Mouse (Mus musculus) midbrain, postnatal 0 days (tissue): ENCODE results near the gene Ropn1l. TPM values are rescaled to one million over a fixed set of nuclear protein-coding genes. Genes with fewer than 3 reads are reported as not detected.

ENCODE experiments used
- ATAC-seq: fragments of 200-750 bp; cut with Nextera tagmentation; 2 replicates; pipeline ENCODE4 v1.8.0; 2017; ENCODE audit warnings: moderate number of reproducible peaks, mild to moderate bottlenecking, moderate TSS enrichment, moderate library complexity; ENCODE audit not compliant: low FRiP score
- DNase-seq: peaks from one replicate; pipeline ENCODE4 v3.0.0-alpha.2; 2015; ENCODE audit warnings: low spot score
- H3K27ac ChIP-seq: fragments of 300-500 bp; sonication (generic); 2 replicates; pipeline ENCODE4 v1.5.1; 2014; ENCODE audit warnings: low read depth, mild to moderate bottlenecking, low read length, mixed read lengths
- H3K27me3 ChIP-seq: fragments of 300-500 bp; sonication (generic); 2 replicates; pipeline ENCODE4 v1.6.1; 2014; ENCODE audit warnings: low read length, control low read depth, mixed read lengths; ENCODE audit not compliant: insufficient read depth
- H3K36me3 ChIP-seq: fragments of 300-500 bp; sonication (generic); 2 replicates; pipeline ENCODE4 v1.6.1; 2014; ENCODE audit warnings: low read length, control low read depth, mixed read lengths; ENCODE audit not compliant: insufficient read depth
- H3K4me1 ChIP-seq: fragments of 300-500 bp; sonication (generic); 2 replicates; pipeline ENCODE4 v1.6.1; 2014; ENCODE audit warnings: mild to moderate bottlenecking, control low read depth, antibody characterized with exemption, low read length, mixed read lengths; ENCODE audit not compliant: insufficient read depth
- H3K4me2 ChIP-seq: fragments of 300-500 bp; sonication (generic); 2 replicates; pipeline ENCODE4 v1.6.1; 2014; ENCODE audit warnings: low read depth, mild to moderate bottlenecking, low read length, mixed read lengths; ENCODE audit not compliant: poor library complexity, severe bottlenecking
- H3K4me3 ChIP-seq: fragments of 300-500 bp; sonication (generic); 2 replicates; pipeline ENCODE4 v1.5.1; 2014; ENCODE audit warnings: low read depth, mild to moderate bottlenecking, low read length, moderate library complexity
- H3K9ac ChIP-seq: fragments of 300-500 bp; sonication (generic); replicated peaks from 2 replicates; pipeline ENCODE4 v1.6.1; 2014; ENCODE audit warnings: mild to moderate bottlenecking, low read length, moderate library complexity, mixed read lengths; ENCODE audit not compliant: poor library complexity, severe bottlenecking
- H3K9me3 ChIP-seq: fragments of 300-500 bp; sonication (generic); 2 replicates; pipeline ENCODE4 v1.6.1; 2016; ENCODE audit warnings: low read length, control low read depth
- CTCF ChIP-seq: IDR thresholded peaks from 2 replicates; pipeline ENCODE4 v1.5.1; 2016; ENCODE audit warnings: antibody characterized with exemption, mild to moderate bottlenecking
- WGBS: fragments of 180-500 bp; shearing (Covaris S2); extraction: QIAGEN DNeasy Blood & Tissue Kit; methylation state at CpG from one replicate; pipeline ENCODE4 v1.1.7; 2014; 5-methylcytosine and 5-hydroxymethylcytosine counted together
- polyA plus RNA-seq: library from polyadenylated mRNA; unstranded; fragments of >200 nt; fragmentation: Nextera tagmentation; extraction: Ambion mirVana; gene quantifications from 2 replicates; pipeline ENCODE4 v1.2.1, GENCODE M21; 2015
- total RNA-seq: library from RNA; depleted of rRNA; stranded (reverse); fragments of >200 nt; gene quantifications from 2 replicates; pipeline ENCODE4 v1.2.3, GENCODE M21; 2014; rRNA removed

The Ropn1l gene
- total and polyA plus RNA-seq, 2 experiments from 2014 or later: 1.3 to 2.2 TPM

DNA sequence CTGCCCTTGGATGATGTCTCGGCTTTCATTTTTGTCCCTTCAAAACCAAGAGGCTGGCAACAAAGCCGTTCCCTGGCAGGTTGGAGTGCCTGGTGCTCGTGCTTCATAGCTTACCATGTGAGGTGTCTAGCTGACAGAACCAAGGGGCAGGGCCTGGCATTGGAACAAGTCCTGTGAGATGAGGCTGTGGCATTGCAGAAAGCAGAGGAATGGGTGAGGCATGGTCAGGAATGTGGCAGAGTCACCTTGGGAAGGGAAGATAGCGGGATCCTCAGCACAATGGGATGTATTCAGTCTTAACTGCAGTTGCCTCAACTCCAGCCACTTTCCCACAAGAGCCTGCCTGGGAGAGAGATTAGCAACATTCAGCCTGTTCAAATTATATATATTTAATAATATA, 61.4 kb downstream of the Ropn1l start:
- no peaks in the 10 kb centered on the region for H3K4me1 ChIP-seq
- 91% methylated on average over 4 of the region's 4 CpGs for WGBS

More for the DNA sequence above, 61.4 kb downstream of the Ropn1l start:
- Histone ChIP-seq H3K9ac (no peak overlapping the region), H3K9me3 (peaks cover under 1% of the 10 kb centered on the region; the same call in 1 of the 2 replicates), H3K36me3 (no peaks in the 10 kb centered on the region), H3K4me3 (no peak overlapping the region), H3K27ac (no peak overlapping the region), H3K27me3 (no peaks in the 10 kb centered on the region), H3K4me2 (no peak overlapping the region)
- TF ChIP-seq CTCF: no peak
- DNase-seq: no peak
- no peak for ATAC-seq

Other genes starting within 250 kb of the Ropn1l start
- 14.8 and 22.1 TPM in 2 replicates for gene Dap, start 229.4 kb downstream of the Ropn1l start, total RNA-seq
- gene Dap, start 229.4 kb downstream of the Ropn1l start, polyA plus RNA-seq: 26.1 and 28.2 TPM in 2 replicates
- 0.99 and 1.6 TPM in 2 replicates for gene Ankrd33b, start 86.0 kb downstream of the Ropn1l start, total RNA-seq
- 0.80 and 1.1 TPM in 2 replicates for gene Ankrd33b, start 86.0 kb downstream of the Ropn1l start, polyA plus RNA-seq
- 198 and 249 TPM in 2 replicates for gene March6, start 77.3 kb upstream of the Ropn1l start, total RNA-seq
- gene March6, start 77.3 kb upstream of the Ropn1l start, polyA plus RNA-seq: 66.4 and 72.1 TPM in 2 replicates
- 27.5 and 34.3 TPM in 2 replicates for gene Cmbl, start 111.7 kb upstream of the Ropn1l start, total RNA-seq
- 25.1 and 25.9 TPM in 2 replicates for gene Cmbl, start 111.7 kb upstream of the Ropn1l start, polyA plus RNA-seq
- 336 and 346 TPM in 2 replicates for gene Cct5, start 148.1 kb upstream of the Ropn1l start, total RNA-seq
- 435 and 440 TPM in 2 replicates for gene Cct5, start 148.1 kb upstream of the Ropn1l start, polyA plus RNA-seq
- gene Fam173b, start 148.1 kb upstream of the Ropn1l start, total RNA-seq: 10.5 and 10.6 TPM in 2 replicates
- 6.7 and 8.0 TPM in 2 replicates for gene Fam173b, start 148.1 kb upstream of the Ropn1l start, polyA plus RNA-seq